Mouse (Mus musculus) kidney, embryonic 16.5 days (tissue): ENCODE data around the gene Uso1. TPM values are rescaled to one million over a fixed set of nuclear protein-coding genes. Genes with fewer than 3 reads are reported as not detected.
A peak's percentile ranks its signal among the peaks of the same experiment; 100 is the strongest.

ENCODE experiments used
- ATAC-seq: fragments of 200-750 bp; cut with Nextera tagmentation; 2 replicates; pipeline ENCODE4 v1.8.0; 2017; ENCODE audit warnings: moderate TSS enrichment; ENCODE audit not compliant: low FRiP score, low TSS enrichment
- H3K27ac ChIP-seq: fragments of 300-500 bp; sonication (generic); 2 replicates; pipeline ENCODE4 v1.5.1; 2014; ENCODE audit warnings: low read length
- H3K27me3 ChIP-seq: fragments of 300-500 bp; sonication (generic); 2 replicates; pipeline ENCODE4 v1.6.1; 2014; ENCODE audit warnings: low read length, control low read depth, mixed read lengths; ENCODE audit not compliant: insufficient read depth
- H3K36me3 ChIP-seq: fragments of 300-500 bp; sonication (generic); 2 replicates; pipeline ENCODE4 v1.6.1; 2014; ENCODE audit warnings: low read length, control low read depth, mixed read lengths; ENCODE audit not compliant: insufficient read depth
- H3K4me1 ChIP-seq: fragments of 300-500 bp; sonication (generic); 2 replicates; pipeline ENCODE4 v1.6.1; 2014; ENCODE audit warnings: low read length, control low read depth, mixed read lengths; ENCODE audit not compliant: insufficient read depth
- H3K4me2 ChIP-seq: fragments of 300-500 bp; sonication (generic); replicated peaks from 2 replicates; pipeline ENCODE4 v1.6.1; 2014; ENCODE audit warnings: low read depth, low read length
- H3K4me3 ChIP-seq: fragments of 300-500 bp; sonication (generic); 2 replicates; pipeline ENCODE4 v1.5.1; 2014; ENCODE audit warnings: mild to moderate bottlenecking, low read length
- H3K9ac ChIP-seq: fragments of 300-500 bp; sonication (generic); replicated peaks from 2 replicates; pipeline ENCODE4 v1.6.1; 2014; ENCODE audit warnings: low read length
- H3K9me3 ChIP-seq: fragments of 300-500 bp; sonication (generic); 2 replicates; pipeline ENCODE4 v1.6.1; 2016; ENCODE audit warnings: low read length, control low read depth
- WGBS: fragments of 180-500 bp; shearing (Covaris S2); extraction: QIAGEN DNeasy Blood & Tissue Kit; methylation state at CpG from one replicate; pipeline ENCODE4 v1.1.7; 2014; 5-methylcytosine and 5-hydroxymethylcytosine counted together
- polyA plus RNA-seq: library from polyadenylated mRNA; unstranded; fragments of >200 nt; fragmentation: Nextera tagmentation; extraction: Ambion mirVana; gene quantifications from 2 replicates; pipeline ENCODE4 v1.2.1, GENCODE M21; 2015

The Uso1 gene
- polyA plus RNA-seq, 1 experiment from 2014 or later, result 40.0 TPM

GRCm38 (mm10) chr5:92210205-92210604 lies 72.5 kb downstream of the Uso1 start:
- no peaks in the 10 kb centered on the region for H3K36me3 ChIP-seq
- no peak overlapping the region for H3K4me3 ChIP-seq
- H3K4me2 ChIP-seq, result no peak overlapping the region
- H3K9me3 ChIP-seq, result no peaks in the 10 kb centered on the region
- 59% methylated on average over 8 of the region's 8 CpGs for WGBS
- ATAC-seq, result no peak
- no peaks in the 10 kb centered on the region for H3K27me3 ChIP-seq
- H3K27ac ChIP-seq, result no peak overlapping the region
- no peak overlapping the region for H3K9ac ChIP-seq
- 0 out of 2 replicates have a peak, but pooled peaks cover 6% of the 10 kb centered on the region for H3K4me1 ChIP-seq

GRCm38 (mm10) chr5:92212231-92212630 lies 74.5 kb downstream of the Uso1 start:
- Histone ChIP-seq H3K9me3 (no peaks in the 10 kb centered on the region), H3K4me1 (no peaks in the 10 kb centered on the region), H3K9ac (no peak overlapping the region), H3K36me3 (no peaks in the 10 kb centered on the region), H3K27ac (no peak overlapping the region), H3K27me3 (no peaks in the 10 kb centered on the region), H3K4me2 (no peak overlapping the region), H3K4me3 (no peak overlapping the region)
- no peak for ATAC-seq
- whole genome bisulfite sequencing, result 97% methylated on average over 4 of the region's 4 CpGs

GRCm38 (mm10) chr5:92215308-92215707 lies 77.6 kb downstream of the Uso1 start, which contains the start of gene U90926:
U90926 (minus strand) TSS chr5:92215408.
- Histone ChIP-seq H3K27ac (no peak within 1 kb of the TSS), H3K4me2 (no peak within 1 kb of the TSS), H3K9ac (no peak within 1 kb of the TSS), H3K9me3 (no peaks in the 10 kb centered on the region), H3K4me3 (no peak within 1 kb of the TSS), H3K36me3 (no peaks in the 10 kb centered on the region), H3K27me3 (no peaks in the 10 kb centered on the region), H3K4me1 (no peaks in the 10 kb centered on the region)
- 91% methylated on average over 4 of the region's 4 CpGs for WGBS
- no peak for ATAC-seq

GRCm38 (mm10) chr5:92218915-92219793 lies 81.4 kb downstream of the Uso1 start:
- Histone ChIP-seq H3K9ac (no peak overlapping the region), H3K27me3 (no peaks in the 10 kb centered on the region), H3K4me2 (no peak overlapping the region), H3K27ac (no peak overlapping the region), H3K36me3 (no peaks in the 10 kb centered on the region), H3K4me1 (no peaks in the 10 kb centered on the region), H3K9me3 (no peaks in the 10 kb centered on the region), H3K4me3 (no peak overlapping the region)
- ATAC-seq, result no peak; the same call in 1 of the 2 replicates
- 59% methylated on average over 17 of the region's 17 CpGs for WGBS

GRCm38 (mm10) chr5:92219826-92220225 lies 82.1 kb downstream of the Uso1 start:
- H3K36me3 ChIP-seq, result no peaks in the 10 kb centered on the region
- no peak overlapping the region for H3K9ac ChIP-seq
- 64% methylated on average over 6 of the region's 6 CpGs for WGBS
- H3K4me3 ChIP-seq, result no peak overlapping the region
- H3K4me2 ChIP-seq, result no peak overlapping the region
- H3K27me3 ChIP-seq, result no peaks in the 10 kb centered on the region
- peak; percentile 73; the same call in 1 of the 2 replicates for ATAC-seq
- H3K4me1 ChIP-seq, result no peaks in the 10 kb centered on the region
- H3K9me3 ChIP-seq, result no peaks in the 10 kb centered on the region
- no peak overlapping the region for H3K27ac ChIP-seq

GRCm38 (mm10) chr5:92220287-92220902 lies 82.7 kb downstream of the Uso1 start:
- no peaks in the 10 kb centered on the region for H3K27me3 ChIP-seq
- H3K27ac ChIP-seq, result no peak overlapping the region
- no peaks in the 10 kb centered on the region for H3K36me3 ChIP-seq
- no peaks in the 10 kb centered on the region for H3K9me3 ChIP-seq
- no peak overlapping the region for H3K4me3 ChIP-seq
- WGBS, result 87% methylated on average over 8 of the region's 8 CpGs
- H3K4me1 ChIP-seq, result no peaks in the 10 kb centered on the region
- ATAC-seq, result no peak
- no peak overlapping the region for H3K4me2 ChIP-seq
- H3K9ac ChIP-seq, result no peak overlapping the region

- no peaks in the 10 kb centered on the region for H3K9me3 ChIP-seq
- H3K4me2 ChIP-seq, result no peak overlapping the region
- H3K4me3 ChIP-seq, result no peak overlapping the region
- no peak overlapping the region for H3K27ac ChIP-seq
- no peaks in the 10 kb centered on the region for H3K36me3 ChIP-seq
- no peaks in the 10 kb centered on the region for H3K4me1 ChIP-seq
- no peak for ATAC-seq
- H3K27me3 ChIP-seq, result no peaks in the 10 kb centered on the region
- WGBS, result 84% methylated on average over 7 of the region's 7 CpGs
- H3K9ac ChIP-seq, result no peak overlapping the region
These were observed 90.0 kb downstream of the Uso1 start for GRCm38 (mm10) chr5:92227782-92228181.

GRCm38 (mm10) chr5:92228776-92229175 lies 91.0 kb downstream of the Uso1 start:
- no peak for ATAC-seq
- no peak overlapping the region for H3K27ac ChIP-seq
- H3K36me3 ChIP-seq, result no peaks in the 10 kb centered on the region
- no peak overlapping the region for H3K4me3 ChIP-seq
- no peaks in the 10 kb centered on the region for H3K4me1 ChIP-seq
- 63% methylated on average over 10 of the region's 10 CpGs for WGBS
- H3K27me3 ChIP-seq, result no peaks in the 10 kb centered on the region
- H3K9me3 ChIP-seq, result no peaks in the 10 kb centered on the region
- H3K9ac ChIP-seq, result no peak overlapping the region
- no peak overlapping the region for H3K4me2 ChIP-seq

GRCm38 (mm10) chr5:92229514-92229913 lies 91.8 kb downstream of the Uso1 start:
- no peak for ATAC-seq
- 97% methylated on average over 3 of the region's 3 CpGs for WGBS
- H3K4me2 ChIP-seq, result no peak overlapping the region

GRCm38 (mm10) chr5:92230306-92230705 lies 92.6 kb downstream of the Uso1 start:
- ATAC-seq, result no peak
- WGBS, result 86% methylated on average over 11 of the region's 11 CpGs

More at GRCm38 (mm10) chr5:92229514-92229913, 91.8 kb downstream of the Uso1 start:
- Histone ChIP-seq H3K9me3 (no peaks in the 10 kb centered on the region), H3K27ac (no peak overlapping the region), H3K36me3 (no peaks in the 10 kb centered on the region), H3K27me3 (no peaks in the 10 kb centered on the region), H3K4me3 (no peak overlapping the region), H3K4me1 (no peaks in the 10 kb centered on the region), H3K9ac (no peak overlapping the region)

More at GRCm38 (mm10) chr5:92230306-92230705, 92.6 kb downstream of the Uso1 start:
- no peak overlapping the region for H3K9ac ChIP-seq
- 0 out of 2 replicates have a peak, but pooled peaks cover 5% of the 10 kb centered on the region for H3K4me1 ChIP-seq
- H3K27ac ChIP-seq, result no peak overlapping the region
- H3K9me3 ChIP-seq, result no peaks in the 10 kb centered on the region
- no peak overlapping the region for H3K4me3 ChIP-seq
- no peaks in the 10 kb centered on the region for H3K36me3 ChIP-seq
- H3K27me3 ChIP-seq, result no peaks in the 10 kb centered on the region
- H3K4me2 ChIP-seq, result no peak overlapping the region
